Mouse (Mus musculus) kidney, adult 18-20 months (tissue): ENCODE data around the gene AC131692.1.

ENCODE experiments used
- DNase-seq: peaks from one replicate; pipeline ENCODE4 v3.0.0; 2021

AC131692.1 gene

GRCm38 (mm10) chr19:6094119-6094518 is at the start of gene AC131692.1:
Gene AC131692.1, plus strand, starts transcription at chr19:6094419.
- DNase-seq: no peak

- DNase-seq: no peak
These were observed 48.6 kb upstream of the AC131692.1 start for GRCm38 (mm10) chr19:6045366-6046293.

- peak; percentile 94 for DNase-seq
These were observed 47.7 kb upstream of the AC131692.1 start, which contains the start of gene Syvn1 for GRCm38 (mm10) chr19:6046294-6047153. Gene Syvn1, plus strand, starts transcription at chr19:6046576.

GRCm38 (mm10) chr19:6047154-6047898 is 46.9 kb upstream of the AC131692.1 start:
- DNase-seq: no peak

GRCm38 (mm10) chr19:6047899-6048166 is 46.4 kb upstream of the AC131692.1 start:
- no peak for DNase-seq

- DNase-seq: no peak
These were observed 45.4 kb upstream of the AC131692.1 start for GRCm38 (mm10) chr19:6048681-6049410.

- DNase-seq: no peak
These were observed 41.7 kb upstream of the AC131692.1 start for GRCm38 (mm10) chr19:6052516-6052915.

- no peak for DNase-seq
These were observed 39.9 kb upstream of the AC131692.1 start for GRCm38 (mm10) chr19:6054296-6054695.

- DNase-seq: no peak
These were observed 37.5 kb upstream of the AC131692.1 start for GRCm38 (mm10) chr19:6056696-6057095.

GRCm38 (mm10) chr19:6057313-6058096 is 36.7 kb upstream of the AC131692.1 start, which contains the start of the genes Mrpl49 and Fau:
Gene Mrpl49, minus strand, starts transcription at chr19:6057785.
Gene Fau, plus strand, starts transcription at chr19:6057844.
- DNase-seq: peak; percentile 99

GRCm38 (mm10) chr19:6058513-6058912 is 35.7 kb upstream of the AC131692.1 start:
- DNase-seq: no peak

GRCm38 (mm10) chr19:6058966-6059365 is 35.3 kb upstream of the AC131692.1 start:
- DNase-seq: no peak

GRCm38 (mm10) chr19:6061021-6061533 is 33.1 kb upstream of the AC131692.1 start, which contains the start of gene Znhit2:
Gene Znhit2, plus strand, starts transcription at chr19:6061192.
- DNase-seq: peak; percentile 96

- DNase-seq: peak; percentile 42
These were observed 32.4 kb upstream of the AC131692.1 start for GRCm38 (mm10) chr19:6061641-6062302.

GRCm38 (mm10) chr19:6062418-6062817 is 31.8 kb upstream of the AC131692.1 start:
- no peak for DNase-seq

- no peak for DNase-seq
These were observed 31.1 kb upstream of the AC131692.1 start for GRCm38 (mm10) chr19:6063081-6063480.

- no peak for DNase-seq
These were observed 27.6 kb upstream of the AC131692.1 start for GRCm38 (mm10) chr19:6066571-6066970.

GRCm38 (mm10) chr19:6067011-6067723 is 27.1 kb upstream of the AC131692.1 start:
- peak; percentile 81 for DNase-seq

GRCm38 (mm10) chr19:6067724-6068415 is 26.3 kb upstream of the AC131692.1 start, which contains the start of gene Tm7sf2:
Gene Tm7sf2, minus strand, starts transcription at chr19:6068373.
- DNase-seq: peak; percentile 90
